Mouse (Mus musculus) midbrain, embryonic 10.5 days (tissue): ENCODE measurements around the gene Fkbp5. TPM values are rescaled to one million over a fixed set of nuclear protein-coding genes. Genes with fewer than 3 reads are reported as not detected.

Source experiments
- DNase-seq: peaks from one replicate; pipeline ENCODE4 v3.0.0-alpha.2; 2017; ENCODE audit warnings: low spot score
- H3K27ac ChIP-seq: fragments of 300-500 bp; sonication (generic); replicated peaks from 2 replicates; pipeline ENCODE4 v1.5.1; 2016; ENCODE audit warnings: mild to moderate bottlenecking
- H3K27me3 ChIP-seq: fragments of 300-500 bp; sonication (generic); 2 replicates; pipeline ENCODE4 v1.6.1; 2016; ENCODE audit warnings: low read depth, mild to moderate bottlenecking; ENCODE audit not compliant: poor library complexity, severe bottlenecking
- H3K36me3 ChIP-seq: fragments of 300-500 bp; sonication (generic); 2 replicates; pipeline ENCODE4 v1.6.1; 2016; ENCODE audit warnings: mild to moderate bottlenecking, moderate library complexity
- H3K4me1 ChIP-seq: fragments of 300-500 bp; sonication (generic); 2 replicates; pipeline ENCODE4 v1.6.1; 2016
- H3K4me3 ChIP-seq: fragments of 300-500 bp; sonication (generic); 2 replicates; pipeline ENCODE4 v1.5.1; 2016; ENCODE audit warnings: mild to moderate bottlenecking, moderate library complexity
- H3K9me3 ChIP-seq: fragments of 300-500 bp; sonication (generic); replicated peaks from 2 replicates; pipeline ENCODE4 v1.6.1; 2016; ENCODE audit warnings: mild to moderate bottlenecking
- WGBS: fragments of 180-500 bp; shearing (Covaris S2); methylation state at CpG from one replicate; pipeline ENCODE4 v1.1.7; 2016; 5-methylcytosine and 5-hydroxymethylcytosine counted together
- polyA plus RNA-seq: library from polyadenylated mRNA; unstranded; fragments of >200 nt; fragmentation: Nextera tagmentation; extraction: Ambion mirVana; gene quantifications from 2 replicates; pipeline ENCODE4 v1.2.1, GENCODE M21; 2016

Gene Fkbp5
- polyA plus RNA-seq, 1 experiment from 2014 or later: 31.9 TPM

- peaks cover 21% of the 10 kb centered on the region for H3K36me3 ChIP-seq
- H3K27me3 ChIP-seq: 0 out of 2 replicates have a peak, but pooled peaks cover 4% of the 10 kb centered on the region
- H3K4me1 ChIP-seq: peaks cover 10% of the 10 kb centered on the region
- no peak for DNase-seq
- no peak overlapping the region for H3K27ac ChIP-seq
- 89% methylated on average over 15 of the region's 15 CpGs for WGBS
- no peaks in the 10 kb centered on the region for H3K9me3 ChIP-seq
- no peak overlapping the region for H3K4me3 ChIP-seq
Measured at GRCm38 (mm10) chr17:28394051-28394765, 123.1 kb downstream of the Fkbp5 start.

GRCm38 (mm10) chr17:28391568-28392432, 125.5 kb downstream of the Fkbp5 start:
- peaks cover 17% of the 10 kb centered on the region for H3K4me1 ChIP-seq
- no peaks in the 10 kb centered on the region for H3K9me3 ChIP-seq
- peak; percentile 21 for DNase-seq
- 11% methylated on average over 22 of the region's 25 CpGs for WGBS
- peak overlapping the region; percentile 23 for H3K4me3 ChIP-seq
- H3K27ac ChIP-seq: no peak overlapping the region; the same call in 1 of the 2 replicates
- peaks cover 25% of the 10 kb centered on the region for H3K27me3 ChIP-seq
- H3K36me3 ChIP-seq: no peaks in the 10 kb centered on the region

- WGBS: 86% methylated on average over 3 of the region's 3 CpGs
- Histone ChIP-seq H3K4me1 (peaks cover 24% of the 10 kb centered on the region), H3K36me3 (no peaks in the 10 kb centered on the region), H3K27ac (no peak overlapping the region), H3K4me3 (no peak overlapping the region), H3K9me3 (no peaks in the 10 kb centered on the region), H3K27me3 (peaks cover 38% of the 10 kb centered on the region)
- DNase-seq: no peak
Measured at GRCm38 (mm10) chr17:28388534-28388933, 128.8 kb downstream of the Fkbp5 start.

GRCm38 (mm10) chr17:28386150-28386905, 131.0 kb downstream of the Fkbp5 start:
- peak overlapping the region; percentile 27; the same call in 1 of the 2 replicates for H3K4me3 ChIP-seq
- no peaks in the 10 kb centered on the region for H3K36me3 ChIP-seq
- H3K4me1 ChIP-seq: peaks cover 14% of the 10 kb centered on the region
- 4% methylated on average over 23 of the region's 23 CpGs for WGBS
- no peak overlapping the region for H3K27ac ChIP-seq
- peak; percentile 83 for DNase-seq
- H3K9me3 ChIP-seq: no peaks in the 10 kb centered on the region
- H3K27me3 ChIP-seq: peaks cover 38% of the 10 kb centered on the region

- Histone ChIP-seq H3K36me3 (no peaks in the 10 kb centered on the region), H3K4me1 (peaks cover 26% of the 10 kb centered on the region), H3K9me3 (no peaks in the 10 kb centered on the region), H3K4me3 (no peak overlapping the region), H3K27me3 (peaks cover 48% of the 10 kb centered on the region), H3K27ac (no peak overlapping the region)
- WGBS: 62% methylated on average over 4 of the region's 4 CpGs
- no peak for DNase-seq
Measured at GRCm38 (mm10) chr17:28384298-28384697, 133.0 kb downstream of the Fkbp5 start.

- H3K27me3 ChIP-seq: peaks cover 37% of the 10 kb centered on the region
- WGBS: 2% methylated on average over 6 of the region's 6 CpGs
- H3K4me3 ChIP-seq: no peak overlapping the region
- DNase-seq: no peak
- H3K27ac ChIP-seq: 0 out of 2 replicates have a peak overlapping the region, but pooled peaks have one; percentile 23
- peaks cover 16% of the 10 kb centered on the region for H3K4me1 ChIP-seq
- H3K36me3 ChIP-seq: no peaks in the 10 kb centered on the region
- no peaks in the 10 kb centered on the region for H3K9me3 ChIP-seq
Measured at GRCm38 (mm10) chr17:28380255-28380654, 137.1 kb downstream of the Fkbp5 start.

GRCm38 (mm10) chr17:28375592-28376061, 141.7 kb downstream of the Fkbp5 start:
- H3K27ac ChIP-seq: no peak overlapping the region
- peaks cover 48% of the 10 kb centered on the region for H3K27me3 ChIP-seq
- H3K9me3 ChIP-seq: no peaks in the 10 kb centered on the region
- DNase-seq: no peak
- WGBS: 13% methylated on average over 17 of the region's 17 CpGs
- H3K4me1 ChIP-seq: peaks cover 24% of the 10 kb centered on the region
- no peak overlapping the region for H3K4me3 ChIP-seq
- no peaks in the 10 kb centered on the region for H3K36me3 ChIP-seq

- no peak overlapping the region for H3K4me3 ChIP-seq
- WGBS: 21% methylated on average over 16 of the region's 16 CpGs
- H3K27me3 ChIP-seq: peaks cover 42% of the 10 kb centered on the region
- H3K9me3 ChIP-seq: no peaks in the 10 kb centered on the region
- peaks cover 15% of the 10 kb centered on the region for H3K4me1 ChIP-seq
- no peak overlapping the region for H3K27ac ChIP-seq
- DNase-seq: no peak
- H3K36me3 ChIP-seq: no peaks in the 10 kb centered on the region
Measured at GRCm38 (mm10) chr17:28374494-28374893, 142.8 kb downstream of the Fkbp5 start.

- WGBS: 12% methylated on average over 10 of the region's 10 CpGs
Measured at GRCm38 (mm10) chr17:28373821-28374220, 143.5 kb downstream of the Fkbp5 start.

GRCm38 (mm10) chr17:28371941-28372340, 145.4 kb downstream of the Fkbp5 start:
- no peak for DNase-seq
- Histone ChIP-seq H3K27ac (no peak overlapping the region), H3K27me3 (peaks cover 42% of the 10 kb centered on the region), H3K36me3 (no peaks in the 10 kb centered on the region), H3K9me3 (no peaks in the 10 kb centered on the region), H3K4me1 (peaks cover 15% of the 10 kb centered on the region), H3K4me3 (no peak overlapping the region)
- WGBS: 56% methylated on average over 1 of the region's 1 CpGs

More at GRCm38 (mm10) chr17:28373821-28374220, 143.5 kb downstream of the Fkbp5 start:
- no peak overlapping the region for H3K4me3 ChIP-seq
- H3K36me3 ChIP-seq: no peaks in the 10 kb centered on the region
- H3K27ac ChIP-seq: no peak overlapping the region
- peak; percentile 49 for DNase-seq
- no peaks in the 10 kb centered on the region for H3K9me3 ChIP-seq
- H3K4me1 ChIP-seq: peaks cover 15% of the 10 kb centered on the region
- peaks cover 42% of the 10 kb centered on the region for H3K27me3 ChIP-seq

- H3K9me3 ChIP-seq: no peaks in the 10 kb centered on the region
- H3K27ac ChIP-seq: no peak overlapping the region
- DNase-seq: no peak
- H3K36me3 ChIP-seq: no peaks in the 10 kb centered on the region
- peaks cover 15% of the 10 kb centered on the region for H3K4me1 ChIP-seq
- H3K27me3 ChIP-seq: peaks cover 40% of the 10 kb centered on the region
- H3K4me3 ChIP-seq: no peak overlapping the region
- 83% methylated on average over 2 of the region's 2 CpGs for WGBS
Measured at GRCm38 (mm10) chr17:28371286-28371685, 146.0 kb downstream of the Fkbp5 start.

GRCm38 (mm10) chr17:28369056-28369455, 148.3 kb downstream of the Fkbp5 start:
- 83% methylated on average over 5 of the region's 5 CpGs for WGBS
- DNase-seq: no peak
- no peak overlapping the region for H3K4me3 ChIP-seq

More at GRCm38 (mm10) chr17:28369056-28369455, 148.3 kb downstream of the Fkbp5 start:
- Histone ChIP-seq H3K27ac (no peak overlapping the region), H3K36me3 (no peaks in the 10 kb centered on the region), H3K9me3 (no peaks in the 10 kb centered on the region), H3K4me1 (peaks cover 13% of the 10 kb centered on the region), H3K27me3 (peaks cover 39% of the 10 kb centered on the region)
